Mouse (Mus musculus) olfactory bulb, adult 2 months (tissue): ENCODE data around the gene Mst1r. TPM values are rescaled to one million over a fixed set of nuclear protein-coding genes. Genes with fewer than 3 reads are reported as not detected.

Source experiments
- H3K27ac ChIP-seq: fragments of 200-500 bp; 2 replicates; pipeline ENCODE4 v1.5.1; 2012; ENCODE audit warnings: low read depth, low read length; ENCODE audit not compliant: insufficient read depth
- H3K4me1 ChIP-seq: fragments of 200-500 bp; 2 replicates; pipeline ENCODE4 v1.6.1; 2012; ENCODE audit warnings: low read length; ENCODE audit not compliant: control insufficient read depth, insufficient read depth
- H3K4me3 ChIP-seq: fragments of 200-500 bp; 2 replicates; pipeline ENCODE4 v1.5.1; 2012; ENCODE audit warnings: mild to moderate bottlenecking, low read depth, low read length, moderate library complexity; ENCODE audit not compliant: insufficient read depth
- CTCF ChIP-seq: fragments of 200-500 bp; IDR thresholded peaks from 2 replicates; pipeline ENCODE4 v1.5.1; 2012; ENCODE audit warnings: low read depth, mild to moderate bottlenecking, low read length, moderate library complexity; ENCODE audit not compliant: insufficient read depth
- POLR2A ChIP-seq: fragments of 200-500 bp; IDR thresholded peaks from 2 replicates; pipeline ENCODE4 v1.6.1; 2012; ENCODE audit warnings: mild to moderate bottlenecking, low read depth, low read length, moderate library complexity; ENCODE audit not compliant: insufficient read depth
- WGBS: fragments of 180-500 bp; shearing (Covaris S2); methylation state at CpG from one replicate; pipeline ENCODE4 v1.1.7; 2018; 5-methylcytosine and 5-hydroxymethylcytosine counted together
- polyA plus RNA-seq: library from polyadenylated mRNA; stranded (reverse); fragments of >200 nt; gene quantifications from 2 replicates; pipeline ENCODE4 v1.2.4, GENCODE M21; 2012; ENCODE audit warnings: low replicate concordance; ENCODE audit not compliant: missing spikeins, insufficient read depth, insufficient read length

The Mst1r gene
- polyA plus RNA-seq, 1 experiment: not detected

- WGBS: 9% methylated on average over 6 of the region's 6 CpGs
- no peak for TF ChIP-seq CTCF
- no peak for TF ChIP-seq POLR2A
- peak overlapping the region; percentile 92 for H3K27ac ChIP-seq
- peaks cover 48% of the 10 kb centered on the region for H3K4me1 ChIP-seq
- no peak overlapping the region for H3K4me3 ChIP-seq
Observed at GRCm38 (mm10) chr9:107923956-107924355, 17.3 kb downstream of the Mst1r start.

- Histone ChIP-seq H3K4me3 (no peak overlapping the region), H3K27ac (peak overlapping the region; percentile 92; the same call in 1 of the 2 replicates), H3K4me1 (peaks cover 48% of the 10 kb centered on the region)
- 30% methylated on average over 3 of the region's 3 CpGs for WGBS
- no peak for TF ChIP-seq CTCF
- TF ChIP-seq POLR2A: no peak
Observed at GRCm38 (mm10) chr9:107925251-107925650, 18.6 kb downstream of the Mst1r start.

DNA sequence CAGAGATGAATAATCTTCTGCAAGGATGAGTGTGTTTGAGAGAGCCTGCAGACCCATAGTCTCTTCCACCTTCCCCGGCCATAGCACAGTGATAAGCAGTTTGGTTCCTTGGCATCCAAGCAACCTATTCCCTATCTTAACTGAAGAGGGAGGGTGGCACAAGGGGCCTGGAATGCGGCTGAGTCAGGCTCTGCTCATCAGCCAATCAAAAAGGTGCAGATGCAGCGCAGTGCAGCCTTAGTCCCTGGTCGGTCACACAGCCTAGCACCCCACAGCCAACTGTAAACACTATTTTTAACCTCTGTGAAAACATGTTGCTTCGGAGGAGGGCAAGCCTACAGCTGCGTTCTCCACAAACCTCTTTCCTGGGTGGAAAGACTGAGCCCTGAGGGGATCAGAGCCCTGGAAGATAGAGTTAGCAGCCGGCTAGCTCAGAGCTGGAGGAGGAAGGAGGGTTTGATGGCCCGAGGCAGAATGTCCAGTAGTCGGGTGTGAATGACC lies 20.3 kb downstream of the Mst1r start:
- peak overlapping the region; percentile 46; the same call in 1 of the 2 replicates for H3K27ac ChIP-seq
- no peak overlapping the region for H3K4me3 ChIP-seq
- WGBS: 29% methylated on average over 9 of the region's 9 CpGs
- TF ChIP-seq POLR2A: no peak
- TF ChIP-seq CTCF: no peak
- peaks cover 61% of the 10 kb centered on the region for H3K4me1 ChIP-seq

DNA sequence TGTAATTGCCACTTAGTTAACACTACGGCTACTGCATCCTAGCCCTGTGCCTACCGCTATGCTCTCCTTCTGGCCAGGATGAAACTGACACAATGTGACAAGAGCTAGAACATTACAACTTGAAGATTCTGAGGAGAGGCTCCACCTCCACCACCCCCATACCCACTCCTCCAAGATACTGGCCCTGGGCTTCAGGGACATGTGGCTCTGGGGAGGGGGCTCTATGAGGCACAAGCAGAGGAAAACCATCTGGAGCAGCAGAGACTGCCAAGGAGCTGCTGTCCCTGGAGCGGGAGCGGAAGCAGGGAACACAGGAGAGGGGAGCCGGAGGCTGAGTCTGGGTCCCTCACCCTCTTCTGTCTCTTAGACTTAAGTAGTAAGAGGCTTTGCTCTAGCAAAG lies 21.1 kb downstream of the Mst1r start:
- 49% methylated on average over 5 of the region's 5 CpGs for WGBS
- Histone ChIP-seq H3K27ac (0 out of 2 replicates have a peak overlapping the region, but pooled peaks have one; percentile 46), H3K4me3 (no peak overlapping the region), H3K4me1 (peaks cover 66% of the 10 kb centered on the region)
- no peak for TF ChIP-seq CTCF
- TF ChIP-seq POLR2A: no peak

DNA sequence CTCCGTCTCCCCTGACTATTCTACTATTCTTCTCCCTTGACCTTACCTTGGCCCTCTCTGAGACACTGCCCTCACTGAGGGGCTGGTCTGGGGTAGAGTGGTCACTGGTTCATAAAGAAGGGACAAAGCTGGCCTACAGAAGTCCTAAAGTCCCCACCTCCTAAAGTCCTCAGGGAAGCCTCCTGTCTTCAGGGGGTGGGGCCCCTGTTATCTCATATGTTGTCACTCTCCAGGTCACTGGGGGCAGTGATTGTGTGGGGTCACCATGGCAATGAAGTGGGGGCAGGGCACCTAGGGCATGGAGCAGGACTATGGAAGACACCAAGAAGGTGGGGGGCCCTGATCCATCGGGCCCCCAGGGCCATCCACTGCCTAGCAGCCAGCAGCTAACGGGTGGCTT lies 21.5 kb downstream of the Mst1r start, which contains the start of gene Actl11:
Gene Actl11 (plus strand): TSS at position 301 of the 400 bp plus-strand sequence.
- H3K4me3 ChIP-seq: no peak within 1 kb of the TSS
- 0 out of 2 replicates have a peak within 1 kb of the TSS, but pooled peaks have one; percentile 46 for H3K27ac ChIP-seq
- H3K4me1 ChIP-seq: peaks cover 63% of the 10 kb centered on the region
- WGBS: 88% methylated on average over 3 of the region's 3 CpGs
- TF ChIP-seq POLR2A (no peak), CTCF (no peak)

- WGBS: 38% methylated on average over 4 of the region's 4 CpGs
- Histone ChIP-seq H3K4me3 (no peak overlapping the region), H3K27ac (peak overlapping the region; percentile 11), H3K4me1 (peaks cover 42% of the 10 kb centered on the region)
- TF ChIP-seq POLR2A: no peak
- no peak for TF ChIP-seq CTCF
Observed at GRCm38 (mm10) chr9:107932221-107932620, 25.5 kb downstream of the Mst1r start.

DNA sequence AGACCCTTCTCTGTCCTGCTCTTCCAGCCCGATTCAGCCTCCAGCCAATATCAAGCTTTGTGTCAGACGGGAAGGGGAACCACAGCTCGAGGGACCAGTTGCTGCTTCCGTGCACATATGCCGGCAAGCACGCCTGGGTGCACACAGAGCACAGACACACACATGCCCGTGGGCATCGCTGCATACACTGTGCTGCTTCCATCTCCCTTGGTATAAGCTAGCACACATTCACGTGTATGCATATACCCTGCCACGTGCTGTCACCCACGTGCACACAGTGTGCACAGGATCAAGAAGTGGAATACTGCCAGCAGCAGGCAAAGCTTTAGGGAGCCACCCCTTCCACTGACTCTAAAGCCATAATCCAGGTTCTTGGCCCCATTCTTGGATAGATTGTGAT lies 27.5 kb downstream of the Mst1r start:
- TF ChIP-seq CTCF (no peak), POLR2A (no peak)
- no peak overlapping the region for H3K4me3 ChIP-seq
- H3K4me1 ChIP-seq: peaks cover 41% of the 10 kb centered on the region
- H3K27ac ChIP-seq: 0 out of 2 replicates have a peak overlapping the region, but pooled peaks have one; percentile 3
- WGBS: 56% methylated on average over 11 of the region's 11 CpGs

DNA sequence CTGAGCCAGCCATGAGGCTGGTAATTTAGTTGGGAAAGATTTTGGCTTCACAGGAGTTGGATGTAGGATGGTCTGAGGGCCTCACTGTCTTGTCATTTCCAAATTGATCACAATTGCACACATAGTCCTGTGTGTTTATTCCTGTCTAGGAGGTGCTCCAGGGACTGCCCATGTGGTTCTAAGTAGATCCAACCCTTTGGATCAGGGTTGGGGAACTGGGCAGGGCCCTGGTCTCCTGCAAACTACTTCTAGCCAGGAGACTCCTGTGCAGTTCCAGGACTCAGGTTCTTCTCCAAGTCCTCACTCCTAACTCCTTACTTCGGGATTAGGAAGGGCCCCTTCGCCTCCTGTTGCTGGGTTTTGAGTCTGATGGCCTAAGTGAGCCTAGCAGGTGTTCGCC lies 28.7 kb downstream of the Mst1r start, which contains the start of gene Camkv:
Gene Camkv (plus strand): TSS at position 301 of the 400 bp plus-strand sequence.
- Histone ChIP-seq H3K4me3 (peak within 1 kb of the TSS; percentile 81), H3K4me1 (peaks cover 49% of the 10 kb centered on the region), H3K27ac (peak within 1 kb of the TSS; percentile 79)
- TF ChIP-seq POLR2A: no peak
- no peak for TF ChIP-seq CTCF
- WGBS: 13% methylated on average over 3 of the region's 3 CpGs

GRCm38 (mm10) chr9:107935790-107936214 lies 29.1 kb downstream of the Mst1r start:
- whole genome bisulfite sequencing: under 1% methylated on average over 41 of the region's 41 CpGs
- peaks cover 51% of the 10 kb centered on the region for H3K4me1 ChIP-seq
- peak overlapping the region; percentile 79 for H3K27ac ChIP-seq
- peak overlapping the region; percentile 81 for H3K4me3 ChIP-seq
- TF ChIP-seq POLR2A (0 out of 2 replicates have a peak, but pooled peaks have one; percentile 27), CTCF (no peak)
